Mouse (Mus musculus) ES-E14 (cell line): ENCODE measurements around the gene Zfp423.

Experiments
- CHD2 ChIP-seq: IDR thresholded peaks from 2 replicates; pipeline ENCODE4 v1.6.1; 2014; ENCODE audit warnings: mild to moderate bottlenecking, low read depth, low read length, inconsistent platforms
- HCFC1 ChIP-seq: IDR thresholded peaks from 2 replicates; pipeline ENCODE4 v1.6.1; 2012; ENCODE audit warnings: low read length, inconsistent platforms, borderline replicate concordance; ENCODE audit not compliant: insufficient read depth
- ZC3H11A ChIP-seq: IDR thresholded peaks from 2 replicates; pipeline ENCODE4 v1.6.1; 2012; ENCODE audit warnings: low read depth, mild to moderate bottlenecking, inconsistent platforms, low read length, borderline replicate concordance
- ZNF384 ChIP-seq: IDR thresholded peaks from 2 replicates; pipeline ENCODE4 v1.6.1; 2012; ENCODE audit warnings: low read depth, low read length, inconsistent platforms

GRCm38 (mm10) chr8:87952298-87952697 is 7.1 kb downstream of the Zfp423 start:
- TF ChIP-seq ZNF384: no peak
- no peak for TF ChIP-seq HCFC1
- TF ChIP-seq CHD2: no peak
- TF ChIP-seq ZC3H11A: no peak
